ENCODE assay signal across 7 mouse cellular contexts in genomic region chr17:70989991-70990390, GRCm38 (mm10). TPM values are rescaled to one million over a fixed set of nuclear protein-coding genes. Genes with fewer than 3 reads are reported as not detected.
DNase-seq lines count a peak whose midpoint lies in the region; ATAC-seq and TF ChIP-seq lines count a peak whose summit lies in the region.

No protein-coding gene starts in this region.

- no peaks in the 10 kb centered on the region for H3K27me3 ChIP-seq in liver, embryonic 14.5 days (ENCODE audit: control insufficient read depth, insufficient read depth, low read length)
- no peaks in the 10 kb centered on the region for H3K27me3 ChIP-seq in neural tube, embryonic 15.5 days (replicated peaks)

- TF ChIP-seq CTCF in bone marrow, adult 2 months (IDR thresholded peaks at IDR 0.05; ENCODE audit: control insufficient read depth, insufficient read depth, low read length) = no peak
- TF ChIP-seq CTCF in liver, embryonic 14.5 days (IDR thresholded peaks at IDR 0.05; ENCODE audit: low read depth) = no peak

- peak overlapping the region; percentile 87 for H3K9ac ChIP-seq in liver, embryonic 14.5 days (replicated peaks)
- peak overlapping the region; percentile 85 for H3K9ac ChIP-seq in neural tube, embryonic 15.5 days (replicated peaks)

- under 1% methylated on average over 24 of the region's 24 CpGs for WGBS in bone marrow, adult 2 months
- WGBS in liver, embryonic 14.5 days (ENCODE audit: insufficient replicate concordance) = 1% methylated on average over 24 of the region's 24 CpGs
- WGBS in neural tube, embryonic 15.5 days = under 1% methylated on average over 24 of the region's 24 CpGs

- peak overlapping the region; percentile 99 for H3K27ac ChIP-seq in bone marrow, adult 2 months (ENCODE audit: control insufficient read depth, insufficient read depth, low read depth, low read length, poor library complexity)
- H3K27ac ChIP-seq in liver, embryonic 14.5 days = peak overlapping the region; percentile 73
- peak overlapping the region; percentile 97 for H3K27ac ChIP-seq in neural tube, embryonic 15.5 days (replicated peaks)

- ATAC-seq in hematopoietic stem cell, adult 5-6 weeks (replicated peaks in 1 of 2; ENCODE audit: insufficient read depth in 1 of 2, low FRiP score in 2 of 2, low TSS enrichment in 1 of 2, low read depth in 1 of 2, poor library complexity in 2 of 2, severe bottlenecking in 2 of 2) = peak; percentile 13 to 27
- ATAC-seq in liver, embryonic 14.5 days (ENCODE audit: insufficient read depth) = peak; percentile 60
- ATAC-seq in neural tube, embryonic 15.5 days (ENCODE audit: low FRiP score) = peak; percentile 69

- DNase-seq in right cerebral cortex, adult 18-20 months = peak; percentile 52
- no peak for DNase-seq in right cerebral cortex, postnatal 25 days
- DNase-seq in liver, embryonic 14.5 days (ENCODE audit: low read depth in 3 of 3, low spot score in 3 of 3) = no peak
- no peak for DNase-seq in gastrocnemius, adult 8-10 months (ENCODE audit: low spot score in 2 of 2)

- TF ChIP-seq POLR2A in bone marrow, adult 2 months (IDR thresholded peaks at IDR 0.05; ENCODE audit: borderline replicate concordance, control insufficient read depth, low read depth, low read length) = no peak

- H3K36me3 ChIP-seq in liver, embryonic 14.5 days (replicated peaks; ENCODE audit: control insufficient read depth, insufficient read depth, low read depth) = peaks cover 21% of the 10 kb centered on the region
- peaks cover 21% of the 10 kb centered on the region for H3K36me3 ChIP-seq in neural tube, embryonic 15.5 days

- H3K4me1 ChIP-seq in bone marrow, adult 2 months (ENCODE audit: control insufficient read depth, insufficient read depth, low read length) = peaks cover 1% of the 10 kb centered on the region
- peaks cover 4 to 17% of the 10 kb centered on the region in 2 experiments for H3K4me1 ChIP-seq in liver, embryonic 14.5 days (replicated peaks; ENCODE audit: control insufficient read depth in 2 of 2, insufficient read depth in 2 of 2, low read length in 1 of 2)
- H3K4me1 ChIP-seq in neural tube, embryonic 15.5 days = peaks cover 36% of the 10 kb centered on the region

- TF ChIP-seq EP300 in liver, embryonic 14.5 days (IDR thresholded peaks at IDR 0.05; ENCODE audit: low read depth) = no peak

- H3K4me2 ChIP-seq in liver, embryonic 14.5 days (ENCODE audit: low read depth) = peak overlapping the region; percentile 85
- peak overlapping the region; percentile 77 for H3K4me2 ChIP-seq in neural tube, embryonic 15.5 days

- H3K9me3 ChIP-seq in liver, embryonic 14.5 days (ENCODE audit: control insufficient read depth, low read length) = no peaks in the 10 kb centered on the region
- no peaks in the 10 kb centered on the region for H3K9me3 ChIP-seq in neural tube, embryonic 15.5 days (replicated peaks)

- H3K4me3 ChIP-seq in bone marrow, adult 2 months (replicated peaks; ENCODE audit: control insufficient read depth, low read depth, low read length) = peak overlapping the region; percentile 96
- peak overlapping the region; percentile 63 to 91 for H3K4me3 ChIP-seq in liver, embryonic 14.5 days (ENCODE audit: insufficient read depth in 1 of 2, low read depth in 2 of 2, low read length in 2 of 2)
- peak overlapping the region; percentile 81 for H3K4me3 ChIP-seq in neural tube, embryonic 15.5 days (replicated peaks)

RNA-seq across cellular contexts. Expression of gene Myom1, which starts 12.4 kb away (rescaled TPM):
- polyA plus RNA-seq in bone marrow, adult 2 months (2011; ENCODE audit: insufficient read depth, insufficient read length, low replicate concordance, missing spikeins) = 88.3 and 111 TPM in 2 replicates
- 1.8 and 2.0 TPM in 2 replicates for total RNA-seq in hematopoietic stem cell, adult 5-6 weeks (2017)
- polyA plus RNA-seq in liver, embryonic 14.5 days (2012; rRNA removed) = 1.8 and 2.6 TPM in 2 replicates
- 1.6 TPM in 2 replicates for polyA plus RNA-seq in liver, embryonic 14.5 days (2014; fragmentation: Nextera tagmentation; extraction: Ambion mirVana)
- 3.3 and 3.6 TPM in 2 replicates for polyA plus RNA-seq in neural tube, embryonic 15.5 days (2015; fragmentation: Nextera tagmentation; extraction: Ambion mirVana)
- 1,000 to 10,000 TPM; 1,304 to 1,591 (median 1,439) TPM for total RNA-seq in gastrocnemius, adult 8-10 months (2022)

RNA-seq across cellular contexts. Expression of gene Myl12a, which starts 12.7 kb away (rescaled TPM):
- polyA plus RNA-seq in bone marrow, adult 2 months (2011; ENCODE audit: insufficient read depth, insufficient read length, low replicate concordance, missing spikeins) = 53.9 and 119 TPM in 2 replicates
- 130 and 159 TPM in 2 replicates for total RNA-seq in hematopoietic stem cell, adult 5-6 weeks (2017)
- 92.3 and 92.7 TPM in 2 replicates for polyA plus RNA-seq in liver, embryonic 14.5 days (2012; rRNA removed)
- 163 and 165 TPM in 2 replicates for polyA plus RNA-seq in liver, embryonic 14.5 days (2014; fragmentation: Nextera tagmentation; extraction: Ambion mirVana)
- 103 and 187 TPM in 2 replicates for polyA plus RNA-seq in neural tube, embryonic 15.5 days (2015; fragmentation: Nextera tagmentation; extraction: Ambion mirVana)
- 100 to 1,000 TPM; 326 to 366 (median 337) TPM for total RNA-seq in gastrocnemius, adult 8-10 months (2022)

Comparison
In these comparisons a context has a peak if more than half of its experiments do, and no peak if none do; other contexts are left out.
1. RNA of gene Myom1, which starts 12.4 kb away (polyA plus RNA-seq): 88.3 to 111 TPM in bone marrow, adult 2 months; 3.3 to 3.6 TPM in neural tube, embryonic 15.5 days and 1.6 to 2.6 TPM in liver, embryonic 14.5 days; every median in the first group is over 10 times any median in the second.
2. Peak in every context shown above with its lines, with median percentiles within 50 percentile points of each other: H3K27ac ChIP-seq, H3K4me3 ChIP-seq and ATAC-seq.